Comparison of ENCODE assay signal across 8 mouse cellular contexts in genomic region chr4:106934931-106935582, GRCm38 (mm10). TPM values are rescaled to one million over a fixed set of nuclear protein-coding genes. Genes with fewer than 3 reads are reported as not detected.
DNase-seq lines count a peak whose midpoint lies in the region; ATAC-seq lines count a peak whose summit lies in the region.

No protein-coding gene starts in this region.

- H3K4me1 ChIP-seq in kidney, embryonic 15.5 days: peaks cover 73% of the 10 kb centered on the region
- peaks cover 95% of the 10 kb centered on the region for H3K4me1 ChIP-seq in hindbrain, embryonic 13.5 days (replicated peaks)
- H3K4me1 ChIP-seq in midbrain, embryonic 14.5 days (ENCODE audit: control insufficient read depth, insufficient read depth, low read length): peaks cover 78% of the 10 kb centered on the region

- H3K4me2 ChIP-seq in kidney, embryonic 15.5 days: no peak overlapping the region
- no peak overlapping the region for H3K4me2 ChIP-seq in hindbrain, embryonic 13.5 days
- H3K4me2 ChIP-seq in midbrain, embryonic 14.5 days (ENCODE audit: low read length): no peak overlapping the region

- H3K9me3 ChIP-seq in kidney, embryonic 15.5 days (replicated peaks): no peaks in the 10 kb centered on the region
- no peaks in the 10 kb centered on the region for H3K9me3 ChIP-seq in hindbrain, embryonic 13.5 days
- H3K9me3 ChIP-seq in midbrain, embryonic 14.5 days (ENCODE audit: control insufficient read depth, low read length): no peaks in the 10 kb centered on the region

- no peak overlapping the region for H3K4me3 ChIP-seq in kidney, embryonic 15.5 days (replicated peaks)
- no peak overlapping the region for H3K4me3 ChIP-seq in hindbrain, embryonic 13.5 days
- H3K4me3 ChIP-seq in midbrain, embryonic 14.5 days (replicated peaks; ENCODE audit: low read depth, low read length): no peak overlapping the region

- 63% methylated on average over 12 of the region's 12 CpGs for WGBS in kidney, embryonic 15.5 days
- 34% methylated on average over 12 of the region's 12 CpGs for WGBS in hindbrain, embryonic 13.5 days
- 37% methylated on average over 12 of the region's 12 CpGs for WGBS in midbrain, embryonic 14.5 days

- H3K9ac ChIP-seq in kidney, embryonic 15.5 days: no peak overlapping the region
- H3K9ac ChIP-seq in hindbrain, embryonic 13.5 days: peak overlapping the region; percentile 66
- H3K9ac ChIP-seq in midbrain, embryonic 14.5 days (replicated peaks; ENCODE audit: low read length): no peak overlapping the region

- no peak for ATAC-seq in kidney, embryonic 15.5 days (replicated peaks; ENCODE audit: low FRiP score)
- no peak for ATAC-seq in hindbrain, embryonic 13.5 days (ENCODE audit: low FRiP score)
- ATAC-seq in midbrain, embryonic 14.5 days (ENCODE audit: low FRiP score, low TSS enrichment): no peak
- no peak for ATAC-seq in granulocyte monocyte progenitor cell, adult 5-6 weeks (replicated peaks; ENCODE audit: poor library complexity, severe bottlenecking)

- DNase-seq in kidney, adult 8-10 months: no peak
- DNase-seq in cerebellum, adult 9-11 months: peak; percentile 92
- DNase-seq in midbrain, embryonic 14.5 days: no peak
- no peak for DNase-seq in adrenal gland, postnatal 14 days
- DNase-seq in adrenal gland, adult 18-20 months (ENCODE audit: low spot score in 2 of 2): no peak

- peak overlapping the region; percentile 7; the same call in 1 of the 2 replicates for H3K27ac ChIP-seq in kidney, embryonic 15.5 days
- peak overlapping the region; percentile 88 for H3K27ac ChIP-seq in hindbrain, embryonic 13.5 days
- H3K27ac ChIP-seq in midbrain, embryonic 14.5 days (replicated peaks; ENCODE audit: low read depth, low read length): peak overlapping the region; percentile 77

- no peaks in the 10 kb centered on the region for H3K27me3 ChIP-seq in kidney, embryonic 15.5 days
- no peaks in the 10 kb centered on the region for H3K27me3 ChIP-seq in hindbrain, embryonic 13.5 days
- H3K27me3 ChIP-seq in midbrain, embryonic 14.5 days (ENCODE audit: control insufficient read depth, insufficient read depth, low read length): no peaks in the 10 kb centered on the region

- peaks cover 57% of the 10 kb centered on the region for H3K36me3 ChIP-seq in kidney, embryonic 15.5 days
- H3K36me3 ChIP-seq in hindbrain, embryonic 13.5 days: peaks cover 36% of the 10 kb centered on the region
- H3K36me3 ChIP-seq in midbrain, embryonic 14.5 days (ENCODE audit: control insufficient read depth, insufficient read depth, low read length): peaks cover 27% of the 10 kb centered on the region

RNA-seq across cellular contexts. Expression of gene Ssbp3, which starts 24.6 kb away (rescaled TPM):
- 99.4 and 108 TPM in 2 replicates for polyA plus RNA-seq in kidney, embryonic 15.5 days (2015; fragmentation: Nextera tagmentation; extraction: Ambion mirVana)
- 179 and 180 TPM in 2 replicates for polyA plus RNA-seq in hindbrain, embryonic 13.5 days (2015; fragmentation: Nextera tagmentation; extraction: Ambion mirVana)
- 147 and 187 TPM in 2 replicates for polyA plus RNA-seq in midbrain, embryonic 14.5 days (2014; fragmentation: Nextera tagmentation; extraction: Ambion mirVana)
- total RNA-seq in adrenal gland, postnatal 14 days (2021): 60.6 and 66.3 TPM in 2 replicates
- 10 to 100 TPM; 70.5 to 75.9 TPM for total RNA-seq in adrenal gland, adult 18-20 months (2021)
- 43.2 and 54.1 TPM in 2 replicates for total RNA-seq in granulocyte monocyte progenitor cell, adult 5-6 weeks (2014; fragmentation: Nextera tagmentation)
- 12.9 and 19.2 TPM in 2 replicates for total RNA-seq in granulocyte monocyte progenitor cell, adult 5-6 weeks (2017)

Comparison
In these comparisons a context has a peak if more than half of its experiments do, and no peak if none do; other contexts are left out.
1. H3K27ac ChIP-seq: peak in every context shown above with its lines; median percentile 88 in hindbrain, embryonic 13.5 days; 77 in midbrain, embryonic 14.5 days; 7 in kidney, embryonic 15.5 days.